In the genomic region with DNA sequence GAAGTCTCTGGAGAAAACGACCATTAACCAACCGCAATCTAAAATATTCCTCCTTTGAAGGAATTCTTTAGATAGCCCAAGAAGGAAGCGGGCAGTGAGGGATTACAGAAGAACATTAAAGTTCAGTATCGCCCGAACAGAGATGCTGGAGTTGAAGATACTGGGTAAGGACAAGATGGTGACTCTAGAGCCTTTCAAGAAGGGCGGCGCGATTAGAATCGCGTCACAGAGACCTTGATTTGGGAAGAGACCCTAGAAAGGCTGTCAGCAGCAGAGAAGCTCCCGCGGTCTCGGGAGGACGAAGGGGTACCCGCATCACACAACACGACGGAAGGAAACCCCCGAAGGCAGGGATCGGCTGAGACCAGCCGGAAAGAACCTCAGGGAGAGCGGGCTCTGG, we compare ENCODE assay signal across 8 mouse cellular contexts. TPM values are rescaled to one million over a fixed set of nuclear protein-coding genes. Genes with fewer than 3 reads are reported as not detected.
DNase-seq lines count a peak whose midpoint lies in the region; ATAC-seq and TF ChIP-seq lines count a peak whose summit lies in the region.

No protein-coding gene starts in this region.

- peak overlapping the region; percentile 88 for H3K27ac ChIP-seq in hindbrain, embryonic 16.5 days (ENCODE audit: low read depth, low read length)
- H3K27ac ChIP-seq in midbrain, postnatal 0 days (ENCODE audit: low read depth, low read length), result peak overlapping the region; percentile 86

- peaks cover 21% of the 10 kb centered on the region for H3K36me3 ChIP-seq in hindbrain, embryonic 16.5 days (ENCODE audit: control insufficient read depth, insufficient read depth, low read length)
- peaks cover 8% of the 10 kb centered on the region; the same call in 1 of the 2 replicates for H3K36me3 ChIP-seq in midbrain, postnatal 0 days (ENCODE audit: insufficient read depth, low read length)

- WGBS in hindbrain, embryonic 16.5 days, result 2% methylated on average over 21 of the region's 21 CpGs
- WGBS in midbrain, postnatal 0 days, result 1% methylated on average over 20 of the region's 21 CpGs

- H3K27me3 ChIP-seq in hindbrain, embryonic 16.5 days (replicated peaks; ENCODE audit: control insufficient read depth, insufficient read depth, low read length), result no peaks in the 10 kb centered on the region
- no peaks in the 10 kb centered on the region for H3K27me3 ChIP-seq in midbrain, postnatal 0 days (ENCODE audit: insufficient read depth, low read length)

- H3K4me2 ChIP-seq in hindbrain, embryonic 16.5 days (ENCODE audit: low read length), result peak overlapping the region; percentile 76
- H3K4me2 ChIP-seq in midbrain, postnatal 0 days (ENCODE audit: low read depth, low read length, poor library complexity, severe bottlenecking), result peak overlapping the region; percentile 73

- H3K9me3 ChIP-seq in hindbrain, embryonic 16.5 days (ENCODE audit: control insufficient read depth, low read length), result no peaks in the 10 kb centered on the region
- H3K9me3 ChIP-seq in midbrain, postnatal 0 days (ENCODE audit: low read length), result no peaks in the 10 kb centered on the region

- H3K4me3 ChIP-seq in hindbrain, embryonic 16.5 days (ENCODE audit: low read length), result peak overlapping the region; percentile 69
- H3K4me3 ChIP-seq in midbrain, postnatal 0 days (ENCODE audit: low read depth, low read length), result peak overlapping the region; percentile 59

- TF ChIP-seq CTCF in midbrain, postnatal 0 days (IDR thresholded peaks at IDR 0.05), result no peak

- H3K9ac ChIP-seq in hindbrain, embryonic 16.5 days (ENCODE audit: low read depth, low read length), result peak overlapping the region; percentile 72
- H3K9ac ChIP-seq in midbrain, postnatal 0 days (replicated peaks; ENCODE audit: low read length, poor library complexity, severe bottlenecking), result peak overlapping the region; percentile 76

- ATAC-seq in hindbrain, embryonic 16.5 days, result no peak
- no peak for ATAC-seq in midbrain, postnatal 0 days (ENCODE audit: low FRiP score)
- ATAC-seq in activated CD4-positive, CD25-positive, alpha-beta regulatory T cell, adult 4 months, result no peak

- peak; percentile 43 for DNase-seq in layer of hippocampus, adult 9-10 months (ENCODE audit: low spot score)
- DNase-seq in layer of hippocampus, postnatal 10 days (ENCODE audit: low spot score in 2 of 2), result no peak
- peak; percentile 53 for DNase-seq in c-Kit-positive CD71-positive TER-119-positive erythroid progenitor cells, embryonic 14.5 days (ENCODE audit: low spot score)
- DNase-seq in midbrain, postnatal 0 days (ENCODE audit: low spot score), result peak; percentile 73
- DNase-seq in adrenal gland, adult 2 months, result no peak
- DNase-seq in urinary bladder, postnatal 10 days (ENCODE audit: low spot score), result no peak

- H3K4me1 ChIP-seq in hindbrain, embryonic 16.5 days (ENCODE audit: control insufficient read depth, insufficient read depth, low read depth, low read length), result peaks cover 18% of the 10 kb centered on the region
- H3K4me1 ChIP-seq in midbrain, postnatal 0 days (ENCODE audit: insufficient read depth, low read length), result no peaks in the 10 kb centered on the region

RNA-seq across cellular contexts. Expression of a gene that starts 0.4 kb away (rescaled TPM):
- 1 to 10 TPM; 8.6 to 9.1 TPM for total RNA-seq in layer of hippocampus, postnatal 10 days (2021)
- polyA plus RNA-seq in hindbrain, embryonic 16.5 days (2015; fragmentation: Nextera tagmentation; extraction: Ambion mirVana), result 10.4 and 13.3 TPM in 2 replicates
- total RNA-seq in midbrain, postnatal 0 days (2014; rRNA removed), result 6.0 and 8.5 TPM in 2 replicates
- 7.3 TPM in 2 replicates for polyA plus RNA-seq in midbrain, postnatal 0 days (2015; fragmentation: Nextera tagmentation; extraction: Ambion mirVana)
- polyA plus RNA-seq in activated CD4-positive, CD25-positive, alpha-beta regulatory T cell, adult 4 months (2017; shearing (Covaris generic)), result 10 to 100 TPM; 19.0 to 21.7 TPM
- 10 to 100 TPM; 10.7 to 13.2 TPM for total RNA-seq in adrenal gland, adult 2 months (2021)
- 1.2 and 1.5 TPM in 2 replicates for polyA plus RNA-seq in adrenal gland, adult 2 months (2012; rRNA removed)

RNA-seq across cellular contexts. Expression of a gene that starts 3.9 kb away (rescaled TPM):
- 1 to 10 TPM; 1.9 to 2.0 TPM for total RNA-seq in layer of hippocampus, postnatal 10 days (2021)
- polyA plus RNA-seq in hindbrain, embryonic 16.5 days (2015; fragmentation: Nextera tagmentation; extraction: Ambion mirVana), result 3.4 and 4.6 TPM in 2 replicates
- 1.5 TPM in 1 of 2 replicates, not detected in the other for total RNA-seq in midbrain, postnatal 0 days (2014; rRNA removed)
- 10.5 and 12.3 TPM in 2 replicates for polyA plus RNA-seq in midbrain, postnatal 0 days (2015; fragmentation: Nextera tagmentation; extraction: Ambion mirVana)
- not detected for polyA plus RNA-seq in activated CD4-positive, CD25-positive, alpha-beta regulatory T cell, adult 4 months (2017; shearing (Covaris generic))
- total RNA-seq in adrenal gland, adult 2 months (2021), result not detected
- not detected in 2 replicates for polyA plus RNA-seq in adrenal gland, adult 2 months (2012; rRNA removed)

RNA-seq across cellular contexts. Expression of a gene that starts 48.0 kb away (rescaled TPM):
- 10 to 100 TPM; 76.4 to 78.5 TPM for total RNA-seq in layer of hippocampus, postnatal 10 days (2021)
- polyA plus RNA-seq in hindbrain, embryonic 16.5 days (2015; fragmentation: Nextera tagmentation; extraction: Ambion mirVana), result 108 and 112 TPM in 2 replicates
- 79.9 and 90.9 TPM in 2 replicates for total RNA-seq in midbrain, postnatal 0 days (2014; rRNA removed)
- 107 and 108 TPM in 2 replicates for polyA plus RNA-seq in midbrain, postnatal 0 days (2015; fragmentation: Nextera tagmentation; extraction: Ambion mirVana)
- polyA plus RNA-seq in activated CD4-positive, CD25-positive, alpha-beta regulatory T cell, adult 4 months (2017; shearing (Covaris generic)), result 10 to 100 TPM; 41.8 to 53.2 TPM
- 10 to 100 TPM; 42.6 to 69.1 TPM for total RNA-seq in adrenal gland, adult 2 months (2021)
- 7.9 and 9.2 TPM in 2 replicates for polyA plus RNA-seq in adrenal gland, adult 2 months (2012; rRNA removed)

Comparison
In these comparisons a context has a peak if more than half of its experiments do, and no peak if none do; other contexts are left out.
1. DNase-seq: peak in layer of hippocampus, adult 9-10 months (single experiment), c-Kit-positive CD71-positive TER-119-positive erythroid progenitor cells, embryonic 14.5 days (single experiment) and midbrain, postnatal 0 days (single experiment); none in layer of hippocampus, postnatal 10 days (0 of 2), adrenal gland, adult 2 months (single experiment) and urinary bladder, postnatal 10 days (single experiment).